Mouse (Mus musculus) forebrain, embryonic 15.5 days (tissue): ENCODE data around the gene Golga7b. TPM values are rescaled to one million over a fixed set of nuclear protein-coding genes. Genes with fewer than 3 reads are reported as not detected.

Experiments used
- ATAC-seq: fragments of 200-750 bp; cut with Nextera tagmentation; replicated peaks from 2 replicates; pipeline ENCODE4 v1.8.0; 2017; ENCODE audit warnings: mild to moderate bottlenecking, moderate TSS enrichment, moderate library complexity
- H3K27ac ChIP-seq: fragments of 300-500 bp; sonication (generic); replicated peaks from 2 replicates; pipeline ENCODE4 v1.5.1; 2015; ENCODE audit warnings: mild to moderate bottlenecking, inconsistent platforms
- H3K27me3 ChIP-seq: fragments of 300-500 bp; sonication (generic); 2 replicates; pipeline ENCODE4 v1.6.1; 2015; ENCODE audit warnings: inconsistent platforms
- H3K36me3 ChIP-seq: fragments of 300-500 bp; sonication (generic); 2 replicates; pipeline ENCODE4 v1.6.1; 2015; ENCODE audit warnings: mild to moderate bottlenecking, inconsistent platforms
- H3K4me1 ChIP-seq: fragments of 300-500 bp; sonication (generic); 2 replicates; pipeline ENCODE4 v1.6.1; 2015; ENCODE audit warnings: inconsistent platforms
- H3K4me2 ChIP-seq: fragments of 300-500 bp; sonication (generic); replicated peaks from 2 replicates; pipeline ENCODE4 v1.6.1; 2015; ENCODE audit warnings: mild to moderate bottlenecking, inconsistent platforms
- H3K4me3 ChIP-seq: fragments of 300-500 bp; sonication (generic); 2 replicates; pipeline ENCODE4 v1.5.1; 2015; ENCODE audit warnings: mild to moderate bottlenecking, inconsistent platforms
- H3K9ac ChIP-seq: fragments of 300-500 bp; sonication (generic); replicated peaks from 2 replicates; pipeline ENCODE4 v1.6.1; 2015; ENCODE audit warnings: mild to moderate bottlenecking, inconsistent platforms
- H3K9me3 ChIP-seq: fragments of 300-500 bp; sonication (generic); 2 replicates; pipeline ENCODE4 v1.6.1; 2016; ENCODE audit warnings: inconsistent platforms
- WGBS: fragments of 180-500 bp; shearing (Covaris S2); methylation state at CpG from one replicate; pipeline ENCODE4 v1.1.7; 2015; ENCODE audit warnings: mixed read lengths; 5-methylcytosine and 5-hydroxymethylcytosine counted together
- polyA plus RNA-seq: library from polyadenylated mRNA; unstranded; fragments of >200 nt; fragmentation: Nextera tagmentation; extraction: Ambion mirVana; gene quantifications from 2 replicates; pipeline ENCODE4 v1.2.1, GENCODE M21; 2015

The Golga7b gene
- polyA plus RNA-seq, 1 experiment from 2014 or later, result 31.5 TPM

GRCm38 (mm10) chr19:42277288-42277687, 29.9 kb downstream of the Golga7b start:
- no peaks in the 10 kb centered on the region for H3K36me3 ChIP-seq
- ATAC-seq, result no peak
- H3K4me3 ChIP-seq, result no peak overlapping the region
- H3K27ac ChIP-seq, result no peak overlapping the region
- no peaks in the 10 kb centered on the region for H3K9me3 ChIP-seq
- no peak overlapping the region for H3K9ac ChIP-seq
- WGBS, result 91% methylated on average over 6 of the region's 6 CpGs
- no peaks in the 10 kb centered on the region for H3K4me1 ChIP-seq
- no peaks in the 10 kb centered on the region for H3K27me3 ChIP-seq
- H3K4me2 ChIP-seq, result no peak overlapping the region

- no peak overlapping the region for H3K4me2 ChIP-seq
- no peak overlapping the region for H3K4me3 ChIP-seq
- H3K27me3 ChIP-seq, result no peaks in the 10 kb centered on the region
- no peak overlapping the region for H3K9ac ChIP-seq
- no peaks in the 10 kb centered on the region for H3K9me3 ChIP-seq
- no peak overlapping the region for H3K27ac ChIP-seq
- WGBS, result 89% methylated on average over 5 of the region's 5 CpGs
- no peak for ATAC-seq
- H3K36me3 ChIP-seq, result no peaks in the 10 kb centered on the region
- no peaks in the 10 kb centered on the region for H3K4me1 ChIP-seq
Measured at GRCm38 (mm10) chr19:42278461-42278860, 31.1 kb downstream of the Golga7b start.

- H3K9ac ChIP-seq, result no peak overlapping the region
- H3K36me3 ChIP-seq, result no peaks in the 10 kb centered on the region
- no peaks in the 10 kb centered on the region for H3K9me3 ChIP-seq
- no peaks in the 10 kb centered on the region for H3K27me3 ChIP-seq
- no peaks in the 10 kb centered on the region for H3K4me1 ChIP-seq
- H3K27ac ChIP-seq, result no peak overlapping the region
- H3K4me3 ChIP-seq, result no peak overlapping the region
- ATAC-seq, result no peak
- H3K4me2 ChIP-seq, result no peak overlapping the region
- WGBS, result 54% methylated on average over 3 of the region's 3 CpGs
Measured at GRCm38 (mm10) chr19:42279611-42280010, 32.2 kb downstream of the Golga7b start.

- Histone ChIP-seq H3K27ac (no peak overlapping the region), H3K4me3 (no peak overlapping the region), H3K9me3 (no peaks in the 10 kb centered on the region), H3K4me2 (no peak overlapping the region), H3K27me3 (no peaks in the 10 kb centered on the region), H3K36me3 (no peaks in the 10 kb centered on the region), H3K4me1 (no peaks in the 10 kb centered on the region), H3K9ac (no peak overlapping the region)
- ATAC-seq, result no peak
- 82% methylated on average over 8 of the region's 8 CpGs for WGBS
Measured at GRCm38 (mm10) chr19:42284178-42284577, 36.8 kb downstream of the Golga7b start.

GRCm38 (mm10) chr19:42288361-42288760, 41.0 kb downstream of the Golga7b start:
- no peak for ATAC-seq
- 81% methylated on average over 4 of the region's 4 CpGs for WGBS
- Histone ChIP-seq H3K9ac (no peak overlapping the region), H3K36me3 (no peaks in the 10 kb centered on the region), H3K4me1 (peaks cover 31% of the 10 kb centered on the region), H3K4me2 (no peak overlapping the region), H3K27me3 (no peaks in the 10 kb centered on the region), H3K27ac (no peak overlapping the region), H3K4me3 (no peak overlapping the region), H3K9me3 (no peaks in the 10 kb centered on the region)

- H3K27ac ChIP-seq, result peak overlapping the region; percentile 82
- H3K27me3 ChIP-seq, result no peaks in the 10 kb centered on the region
- ATAC-seq, result peak; percentile 47
- no peak overlapping the region for H3K9ac ChIP-seq
- H3K36me3 ChIP-seq, result no peaks in the 10 kb centered on the region
- no peaks in the 10 kb centered on the region for H3K9me3 ChIP-seq
- 22% methylated on average over 7 of the region's 7 CpGs for WGBS
- peaks cover 33% of the 10 kb centered on the region for H3K4me1 ChIP-seq
- H3K4me3 ChIP-seq, result no peak overlapping the region
- H3K4me2 ChIP-seq, result no peak overlapping the region
Measured at GRCm38 (mm10) chr19:42290954-42291661, 43.7 kb downstream of the Golga7b start.

- H3K4me1 ChIP-seq, result peaks cover 33% of the 10 kb centered on the region
- peak overlapping the region; percentile 82 for H3K27ac ChIP-seq
- H3K9me3 ChIP-seq, result no peaks in the 10 kb centered on the region
- no peak overlapping the region for H3K9ac ChIP-seq
- ATAC-seq, result peak; percentile 60
- no peak overlapping the region for H3K4me2 ChIP-seq
- no peak overlapping the region for H3K4me3 ChIP-seq
- H3K27me3 ChIP-seq, result no peaks in the 10 kb centered on the region
- H3K36me3 ChIP-seq, result no peaks in the 10 kb centered on the region
- 26% methylated on average over 8 of the region's 8 CpGs for WGBS
Measured at GRCm38 (mm10) chr19:42292106-42292505, 44.7 kb downstream of the Golga7b start.

- 67% methylated on average over 6 of the region's 6 CpGs for WGBS
- H3K9me3 ChIP-seq, result no peaks in the 10 kb centered on the region
- peaks cover 33% of the 10 kb centered on the region for H3K4me1 ChIP-seq
- H3K4me3 ChIP-seq, result no peak overlapping the region
- H3K36me3 ChIP-seq, result no peaks in the 10 kb centered on the region
- H3K4me2 ChIP-seq, result no peak overlapping the region
- no peak for ATAC-seq
- H3K27me3 ChIP-seq, result no peaks in the 10 kb centered on the region
- H3K27ac ChIP-seq, result 0 out of 2 replicates have a peak overlapping the region, but pooled peaks have one; percentile 15
- H3K9ac ChIP-seq, result no peak overlapping the region
Measured at GRCm38 (mm10) chr19:42293216-42293615, 45.8 kb downstream of the Golga7b start.

GRCm38 (mm10) chr19:42303210-42303813, 55.9 kb downstream of the Golga7b start:
- 30% methylated on average over 12 of the region's 12 CpGs for WGBS
- no peaks in the 10 kb centered on the region for H3K36me3 ChIP-seq
- no peak overlapping the region for H3K27ac ChIP-seq
- H3K9me3 ChIP-seq, result no peaks in the 10 kb centered on the region
- no peak for ATAC-seq
- no peak overlapping the region for H3K9ac ChIP-seq
- peaks cover 13% of the 10 kb centered on the region for H3K4me1 ChIP-seq
- no peaks in the 10 kb centered on the region for H3K27me3 ChIP-seq
- H3K4me2 ChIP-seq, result no peak overlapping the region
- H3K4me3 ChIP-seq, result no peak overlapping the region

- H3K4me1 ChIP-seq, result peaks cover 13% of the 10 kb centered on the region
- H3K4me3 ChIP-seq, result no peak overlapping the region
- H3K9me3 ChIP-seq, result no peaks in the 10 kb centered on the region
- 0 out of 2 replicates have a peak, but pooled peaks cover 2% of the 10 kb centered on the region for H3K27me3 ChIP-seq
- H3K36me3 ChIP-seq, result no peaks in the 10 kb centered on the region
- no peak for ATAC-seq
- H3K27ac ChIP-seq, result no peak overlapping the region
- H3K4me2 ChIP-seq, result no peak overlapping the region
- H3K9ac ChIP-seq, result no peak overlapping the region
- 94% methylated on average over 13 of the region's 13 CpGs for WGBS
Measured at GRCm38 (mm10) chr19:42304506-42304905, 57.1 kb downstream of the Golga7b start.

- Histone ChIP-seq H3K4me2 (no peak overlapping the region), H3K4me1 (peaks cover 13% of the 10 kb centered on the region), H3K9me3 (no peaks in the 10 kb centered on the region), H3K36me3 (no peaks in the 10 kb centered on the region), H3K4me3 (no peak overlapping the region), H3K9ac (no peak overlapping the region), H3K27ac (no peak overlapping the region), H3K27me3 (0 out of 2 replicates have a peak, but pooled peaks cover 2% of the 10 kb centered on the region)
- WGBS, result 66% methylated on average over 8 of the region's 8 CpGs
- ATAC-seq, result no peak
Measured at GRCm38 (mm10) chr19:42305746-42306145, 58.4 kb downstream of the Golga7b start.

GRCm38 (mm10) chr19:42306202-42306601, 58.8 kb downstream of the Golga7b start:
- Histone ChIP-seq H3K4me1 (peaks cover 14% of the 10 kb centered on the region), H3K9me3 (no peaks in the 10 kb centered on the region), H3K4me3 (no peak overlapping the region), H3K9ac (no peak overlapping the region), H3K36me3 (no peaks in the 10 kb centered on the region), H3K4me2 (no peak overlapping the region), H3K27me3 (0 out of 2 replicates have a peak, but pooled peaks cover 2% of the 10 kb centered on the region), H3K27ac (no peak overlapping the region)
- no peak for ATAC-seq
- WGBS, result 62% methylated on average over 7 of the region's 7 CpGs
